Mouse (Mus musculus): ENCODE measurements around the gene S1pr2. TPM values are rescaled to one million over a fixed set of nuclear protein-coding genes. Genes with fewer than 3 reads are reported as not detected.

S1pr2 gene
- total and polyA plus RNA-seq, 2 experiments from 2014 or later, result 4.0 to 5.1 TPM

DNA sequence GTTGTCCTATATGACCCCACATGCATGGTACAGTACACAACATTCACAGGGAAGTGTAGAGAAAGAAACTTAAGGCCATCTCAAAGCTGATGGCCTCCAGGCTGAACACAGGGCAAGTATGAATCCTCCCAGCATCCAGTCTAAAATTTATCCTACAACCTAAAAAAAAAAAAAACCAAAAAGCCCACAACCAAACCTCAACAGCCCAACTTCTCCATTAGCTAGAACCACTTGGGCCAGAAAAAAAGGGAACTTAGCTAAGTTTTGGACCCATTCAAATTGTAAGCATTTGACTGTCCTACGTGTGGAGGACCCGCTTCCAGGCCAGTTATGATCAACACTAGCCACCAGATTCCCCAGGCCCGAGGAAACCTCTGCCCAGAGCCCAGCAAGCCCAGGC lies 53.3 kb downstream of the S1pr2 start:
- H3K36me3 ChIP-seq (ENCODE audit: insufficient read depth), result peaks cover 94% of the 10 kb centered on the region
- H3K9ac ChIP-seq, result no peak overlapping the region
- no peaks in the 10 kb centered on the region for H3K9me3 ChIP-seq (ENCODE audit: low read length)
- ATAC-seq (no peak), DNase-seq (no peak)
- H3K27ac ChIP-seq (ENCODE audit: low read depth, low read length), result no peak overlapping the region
- H3K4me2 ChIP-seq (ENCODE audit: low read depth), result no peak overlapping the region
- no peak for TF ChIP-seq CTCF (IDR thresholded peaks at IDR 0.05; ENCODE audit: low read depth)
- H3K4me3 ChIP-seq (ENCODE audit: low read depth, low read length), result no peak overlapping the region
- H3K27me3 ChIP-seq (ENCODE audit: insufficient read depth, low read length), result no peaks in the 10 kb centered on the region
- no peaks in the 10 kb centered on the region for H3K4me1 ChIP-seq (ENCODE audit: insufficient read depth)
- 93% methylated on average over 3 of the region's 3 CpGs for WGBS

DNA sequence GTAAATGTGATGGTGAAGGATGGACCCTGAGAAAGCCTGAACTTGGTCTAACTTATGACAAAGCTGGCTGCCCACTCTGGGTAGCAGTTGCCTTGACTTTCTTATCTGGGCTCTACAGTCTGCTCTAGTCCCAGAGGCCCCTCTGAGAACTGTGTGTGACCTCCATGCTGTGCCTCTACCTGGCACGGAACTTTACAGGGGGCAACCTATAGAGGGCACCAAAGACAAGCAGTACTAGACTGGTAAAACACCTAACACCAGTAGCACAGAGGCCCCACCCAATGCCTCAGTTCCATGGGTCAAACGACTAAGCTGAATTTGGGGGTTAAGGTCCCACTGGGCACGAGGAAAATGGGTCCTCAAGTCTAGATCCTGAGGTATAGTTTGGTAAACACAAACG lies 60.4 kb downstream of the S1pr2 start:
- no peak overlapping the region for H3K9ac ChIP-seq
- H3K4me3 ChIP-seq (ENCODE audit: low read depth, low read length), result no peak overlapping the region
- DNase-seq, result no peak
- no peaks in the 10 kb centered on the region for H3K27me3 ChIP-seq (ENCODE audit: insufficient read depth, low read length)
- no peak overlapping the region for H3K27ac ChIP-seq (ENCODE audit: low read depth, low read length)
- no peaks in the 10 kb centered on the region for H3K4me1 ChIP-seq (ENCODE audit: insufficient read depth)
- no peak for TF ChIP-seq CTCF (IDR thresholded peaks at IDR 0.05; ENCODE audit: low read depth)
- ATAC-seq, result no peak
- 81% methylated on average over 4 of the region's 4 CpGs for WGBS
- peaks cover 98% of the 10 kb centered on the region for H3K36me3 ChIP-seq (ENCODE audit: insufficient read depth)
- H3K9me3 ChIP-seq (ENCODE audit: low read length), result no peaks in the 10 kb centered on the region
- no peak overlapping the region for H3K4me2 ChIP-seq (ENCODE audit: low read depth)

Small RNA genes lying within 50 kb of the gene (microRNA-seq; reads per million reads assigned to microRNA genes)
- gene Mir7081, result 0.39 to 0.85 reads per million in 2 experiments

Other genes with a start within 250 kb of the S1pr2 start
- 251 and 263 TPM in 2 replicates for gene Olfm2, start 230.4 kb downstream of the S1pr2 start, total RNA-seq (2014; rRNA removed)
- gene Olfm2, start 230.4 kb downstream of the S1pr2 start, polyA plus RNA-seq (2015; fragmentation: Nextera tagmentation; extraction: Ambion mirVana), result 210 and 249 TPM in 2 replicates
- 1.2 and 3.7 TPM in 2 replicates for gene Col5a3, start 161.7 kb downstream of the S1pr2 start, total RNA-seq (2014; rRNA removed)
- gene Col5a3, start 161.7 kb downstream of the S1pr2 start, polyA plus RNA-seq (2015; fragmentation: Nextera tagmentation; extraction: Ambion mirVana), result 0.40 TPM in 2 replicates
- not detected in 2 replicates for gene Rdh8, start 158.3 kb downstream of the S1pr2 start, total RNA-seq (2014; rRNA removed)
- gene Rdh8, start 158.3 kb downstream of the S1pr2 start, polyA plus RNA-seq (2015; fragmentation: Nextera tagmentation; extraction: Ambion mirVana), result not detected in 2 replicates
- 18.0 and 22.1 TPM in 2 replicates for gene A230050P20Rik, start 108.1 kb downstream of the S1pr2 start, total RNA-seq (2014; rRNA removed)
- gene A230050P20Rik, start 108.1 kb downstream of the S1pr2 start, polyA plus RNA-seq (2015; fragmentation: Nextera tagmentation; extraction: Ambion mirVana), result 5.0 and 19.6 TPM in 2 replicates
- 8.6 and 13.8 TPM in 2 replicates for gene Angptl6, start 97.1 kb downstream of the S1pr2 start, total RNA-seq (2014; rRNA removed)
- gene Angptl6, start 97.1 kb downstream of the S1pr2 start, polyA plus RNA-seq (2015; fragmentation: Nextera tagmentation; extraction: Ambion mirVana), result 16.4 and 20.6 TPM in 2 replicates
- gene Ppan, start 88.6 kb downstream of the S1pr2 start, total RNA-seq (2014; rRNA removed), result 55.5 and 72.4 TPM in 2 replicates
- 40.7 and 43.1 TPM in 2 replicates for gene Ppan, start 88.6 kb downstream of the S1pr2 start, polyA plus RNA-seq (2015; fragmentation: Nextera tagmentation; extraction: Ambion mirVana)
- gene Eif3g, start 78.2 kb downstream of the S1pr2 start, total RNA-seq (2014; rRNA removed), result 129 and 137 TPM in 2 replicates
- 232 and 242 TPM in 2 replicates for gene Eif3g, start 78.2 kb downstream of the S1pr2 start, polyA plus RNA-seq (2015; fragmentation: Nextera tagmentation; extraction: Ambion mirVana)
- gene Dnmt1, start 16.9 kb downstream of the S1pr2 start, total RNA-seq (2014; rRNA removed), result 83.1 and 101 TPM in 2 replicates
- 36.2 and 39.9 TPM in 2 replicates for gene Dnmt1, start 16.9 kb downstream of the S1pr2 start, polyA plus RNA-seq (2015; fragmentation: Nextera tagmentation; extraction: Ambion mirVana)
- 59.9 and 77.8 TPM in 2 replicates for gene Mrpl4, start 26.0 kb upstream of the S1pr2 start, total RNA-seq (2014; rRNA removed)
- gene Mrpl4, start 26.0 kb upstream of the S1pr2 start, polyA plus RNA-seq (2015; fragmentation: Nextera tagmentation; extraction: Ambion mirVana), result 101 and 111 TPM in 2 replicates
- 3.2 and 3.7 TPM in 2 replicates for gene Icam1, start 39.2 kb upstream of the S1pr2 start, total RNA-seq (2014; rRNA removed)
- gene Icam1, start 39.2 kb upstream of the S1pr2 start, polyA plus RNA-seq (2015; fragmentation: Nextera tagmentation; extraction: Ambion mirVana), result 3.1 and 3.6 TPM in 2 replicates
- not detected in 2 replicates for gene Icam4, start 52.6 kb upstream of the S1pr2 start, total RNA-seq (2014; rRNA removed)
- gene Icam4, start 52.6 kb upstream of the S1pr2 start, polyA plus RNA-seq (2015; fragmentation: Nextera tagmentation; extraction: Ambion mirVana), result not detected in 2 replicates
- 17.2 and 19.4 TPM in 2 replicates for gene Icam5, start 55.3 kb upstream of the S1pr2 start, total RNA-seq (2014; rRNA removed)
- gene Icam5, start 55.3 kb upstream of the S1pr2 start, polyA plus RNA-seq (2015; fragmentation: Nextera tagmentation; extraction: Ambion mirVana), result 8.2 and 10.3 TPM in 2 replicates
- gene Zglp1, start 90.3 kb upstream of the S1pr2 start, total RNA-seq (2014; rRNA removed), result not detected in 2 replicates
- gene Zglp1, start 90.3 kb upstream of the S1pr2 start, polyA plus RNA-seq (2015; fragmentation: Nextera tagmentation; extraction: Ambion mirVana), result 0.56 and 0.84 TPM in 2 replicates
- 1.5 and 2.6 TPM in 2 replicates for gene Gm49373, start 96.3 kb upstream of the S1pr2 start, total RNA-seq (2014; rRNA removed)
- gene Gm49373, start 96.3 kb upstream of the S1pr2 start, polyA plus RNA-seq (2015; fragmentation: Nextera tagmentation; extraction: Ambion mirVana), result 0.74 and 0.79 TPM in 2 replicates
- 63.2 and 69.2 TPM in 2 replicates for gene Fdx1l, start 96.8 kb upstream of the S1pr2 start, total RNA-seq (2014; rRNA removed)
- gene Fdx1l, start 96.8 kb upstream of the S1pr2 start, polyA plus RNA-seq (2015; fragmentation: Nextera tagmentation; extraction: Ambion mirVana), result 79.4 and 94.9 TPM in 2 replicates
- 0.43 and 3.4 TPM in 2 replicates for gene Gm38431, start 115.2 kb upstream of the S1pr2 start, total RNA-seq (2014; rRNA removed)
- 0.34 and 0.44 TPM in 2 replicates for gene Gm38431, start 115.2 kb upstream of the S1pr2 start, polyA plus RNA-seq (2015; fragmentation: Nextera tagmentation; extraction: Ambion mirVana)
- 24.5 and 40.3 TPM in 2 replicates for gene Raver1, start 115.2 kb upstream of the S1pr2 start, total RNA-seq (2014; rRNA removed)
- gene Raver1, start 115.2 kb upstream of the S1pr2 start, polyA plus RNA-seq (2015; fragmentation: Nextera tagmentation; extraction: Ambion mirVana), result 23.2 and 24.3 TPM in 2 replicates
- 9.4 and 11.0 TPM in 2 replicates for gene Tyk2, start 154.5 kb upstream of the S1pr2 start, total RNA-seq (2014; rRNA removed)
- 3.8 and 5.0 TPM in 2 replicates for gene Tyk2, start 154.5 kb upstream of the S1pr2 start, polyA plus RNA-seq (2015; fragmentation: Nextera tagmentation; extraction: Ambion mirVana)
- 39.5 and 42.1 TPM in 2 replicates for gene Cdc37, start 173.2 kb upstream of the S1pr2 start, total RNA-seq (2014; rRNA removed)
- 186 and 191 TPM in 2 replicates for gene Cdc37, start 173.2 kb upstream of the S1pr2 start, polyA plus RNA-seq (2015; fragmentation: Nextera tagmentation; extraction: Ambion mirVana)
- gene Pde4a, start 188.9 kb upstream of the S1pr2 start, total RNA-seq (2014; rRNA removed), result 19.8 and 20.0 TPM in 2 replicates
- 26.2 and 41.6 TPM in 2 replicates for gene Pde4a, start 188.9 kb upstream of the S1pr2 start, polyA plus RNA-seq (2015; fragmentation: Nextera tagmentation; extraction: Ambion mirVana)

Measured in forebrain, postnatal 0 days (tissue).